Mouse (Mus musculus) E14TG2a.4 (cell line): ENCODE results near the gene Abtb1.

Experiments used
- H3K27me3 ChIP-seq: 2 replicates; pipeline ENCODE4 v1.6.1; 2014; ENCODE audit warnings: low read length, control low read depth; ENCODE audit not compliant: insufficient read depth
- H3K36me3 ChIP-seq: 2 replicates; pipeline ENCODE4 v1.6.1; 2014; ENCODE audit warnings: low read length, control low read depth; ENCODE audit not compliant: insufficient read depth
- H3K4me1 ChIP-seq: replicated peaks from 2 replicates; pipeline ENCODE4 v1.6.1; 2014; ENCODE audit warnings: low read depth, low read length, control low read depth
- H3K4me3 ChIP-seq: replicated peaks from 2 replicates; pipeline ENCODE4 v1.5.1; 2014; ENCODE audit warnings: mild to moderate bottlenecking, low read length
- H3K9me3 ChIP-seq: 2 replicates; pipeline ENCODE4 v1.6.1; 2014; ENCODE audit warnings: low read length, control low read depth
- CTCF ChIP-seq: conservative IDR thresholded peaks from 2 replicates; pipeline ENCODE4 v1.5.1; 2014; ENCODE audit warnings: low read length
- NANOG ChIP-seq: IDR thresholded peaks from 2 replicates; pipeline ENCODE4 v1.6.1; 2014; ENCODE audit warnings: borderline replicate concordance, low read length, mixed read lengths
- POU5F1 ChIP-seq: IDR thresholded peaks from 2 replicates; pipeline ENCODE4 v1.6.1; 2014; ENCODE audit warnings: low read length, borderline replicate concordance

The Abtb1 gene

DNA sequence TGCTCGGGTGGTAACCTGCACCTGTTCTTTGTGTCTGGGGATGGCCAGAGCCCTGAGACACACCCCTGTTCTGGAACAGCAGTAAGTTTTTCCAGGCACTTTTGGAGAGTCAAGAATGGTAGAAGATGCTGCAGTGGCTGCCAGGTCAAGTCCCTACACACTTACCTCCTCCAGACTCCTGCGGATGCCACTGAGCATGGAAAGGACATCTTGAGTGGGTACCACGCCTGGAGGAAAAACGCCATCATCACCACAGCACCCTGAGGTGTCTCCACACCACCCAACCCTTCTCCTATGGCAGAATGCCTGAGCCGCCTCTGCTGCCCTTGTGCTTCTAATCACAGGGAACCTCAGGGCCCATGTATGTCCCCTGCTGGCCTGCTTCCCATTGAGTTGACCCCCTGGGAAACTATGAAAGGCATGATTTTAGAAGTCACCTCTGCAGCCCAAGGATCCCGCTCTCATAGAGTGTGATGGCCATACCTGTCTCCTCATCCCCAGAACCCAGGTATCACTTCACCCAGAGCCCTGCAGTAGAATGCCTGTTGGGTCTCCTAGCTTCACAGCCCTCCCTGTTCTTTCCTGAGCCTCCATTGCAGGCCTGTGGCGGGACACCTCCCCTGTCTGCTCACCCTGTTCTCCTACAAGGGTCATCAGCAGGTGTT is 3.2 kb upstream of the Abtb1 start:
- Histone ChIP-seq H3K9me3 (no peaks in the 10 kb centered on the region), H3K27me3 (no peaks in the 10 kb centered on the region), H3K4me3 (no peak overlapping the region), H3K4me1 (peaks cover 57% of the 10 kb centered on the region), H3K36me3 (no peaks in the 10 kb centered on the region)
- no peak for TF ChIP-seq POU5F1
- no peak for TF ChIP-seq CTCF
- no peak for TF ChIP-seq NANOG

DNA sequence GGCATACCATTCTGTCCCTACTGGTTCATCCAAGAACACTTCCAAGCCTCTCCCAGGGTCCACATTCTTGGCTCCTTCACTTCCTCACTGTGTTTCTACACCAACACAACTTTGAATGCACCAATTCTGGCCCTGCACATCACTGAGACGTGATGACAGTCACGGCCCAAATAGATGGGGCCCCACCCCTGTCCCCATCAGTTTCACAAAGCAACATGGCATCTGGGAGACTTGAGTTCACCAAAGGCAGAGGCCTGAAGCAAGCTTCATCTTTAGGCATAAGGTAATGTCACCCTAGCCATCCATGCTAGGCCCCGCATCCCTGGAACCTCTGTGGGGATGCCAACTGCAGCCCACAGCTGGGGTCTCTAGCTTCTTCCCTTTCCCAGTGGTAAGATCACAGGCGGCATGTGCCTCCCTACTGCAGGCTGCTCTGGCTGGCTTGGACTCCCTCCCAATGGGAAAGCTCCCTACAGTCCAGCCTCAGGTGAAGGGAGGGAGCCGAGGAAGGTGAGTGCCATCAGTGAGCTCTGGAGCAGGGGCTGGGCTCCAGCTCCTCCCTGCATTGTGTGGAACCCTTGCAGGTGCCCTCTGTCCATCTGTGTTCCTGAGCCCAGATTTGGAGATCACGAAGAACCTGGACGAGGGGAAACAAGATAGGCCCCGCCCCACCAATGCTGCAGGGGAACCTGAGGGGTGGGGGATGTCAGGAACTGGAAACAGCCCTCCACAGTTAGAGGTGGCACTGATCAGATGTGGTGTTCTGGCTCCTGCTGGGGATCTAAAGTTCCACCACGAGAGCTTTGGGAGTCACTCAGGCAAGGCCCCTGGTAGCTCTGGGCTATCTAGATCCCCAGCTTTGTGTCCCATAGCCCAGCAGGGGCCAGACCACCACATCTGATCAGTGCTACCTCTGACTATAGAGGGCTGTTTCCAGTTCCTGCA is 2.3 kb upstream of the Abtb1 start:
- Histone ChIP-seq H3K4me1 (peaks cover 58% of the 10 kb centered on the region), H3K36me3 (peaks cover 3% of the 10 kb centered on the region), H3K4me3 (peak overlapping the region; percentile 98; the same call in 1 of the 2 replicates), H3K9me3 (no peaks in the 10 kb centered on the region), H3K27me3 (no peaks in the 10 kb centered on the region)
- TF ChIP-seq POU5F1 (no peak), CTCF (no peak), NANOG (no peak)

- peaks cover 60% of the 10 kb centered on the region for H3K4me1 ChIP-seq
- no peak for TF ChIP-seq CTCF
- TF ChIP-seq NANOG, result no peak
- TF ChIP-seq POU5F1, result no peak
- no peaks in the 10 kb centered on the region for H3K9me3 ChIP-seq
- H3K4me3 ChIP-seq, result peak overlapping the region; percentile 98
- H3K27me3 ChIP-seq, result no peaks in the 10 kb centered on the region
- H3K36me3 ChIP-seq, result peaks cover 11% of the 10 kb centered on the region
These were observed 1.5 kb upstream of the Abtb1 start for GRCm38 (mm10) chr6:88843241-88843640.

- TF ChIP-seq NANOG, result no peak
- TF ChIP-seq POU5F1, result no peak
- peaks cover 16% of the 10 kb centered on the region for H3K36me3 ChIP-seq
- H3K9me3 ChIP-seq, result no peaks in the 10 kb centered on the region
These were observed 957 bp upstream of the Abtb1 start for GRCm38 (mm10) chr6:88842731-88843151.

GRCm38 (mm10) chr6:88841514-88841780 is 337 bp downstream of the Abtb1 start:
- TF ChIP-seq CTCF, result no peak
- TF ChIP-seq NANOG, result no peak
- TF ChIP-seq POU5F1, result no peak
- H3K9me3 ChIP-seq, result no peaks in the 10 kb centered on the region
- H3K4me3 ChIP-seq, result peak overlapping the region; percentile 98
- peaks cover 64% of the 10 kb centered on the region for H3K4me1 ChIP-seq
- peaks cover 29% of the 10 kb centered on the region for H3K36me3 ChIP-seq
- H3K27me3 ChIP-seq, result no peaks in the 10 kb centered on the region

More at GRCm38 (mm10) chr6:88842731-88843151, 957 bp upstream of the Abtb1 start:
- no peaks in the 10 kb centered on the region for H3K27me3 ChIP-seq
- peaks cover 64% of the 10 kb centered on the region for H3K4me1 ChIP-seq
- H3K4me3 ChIP-seq, result peak overlapping the region; percentile 98

DNA sequence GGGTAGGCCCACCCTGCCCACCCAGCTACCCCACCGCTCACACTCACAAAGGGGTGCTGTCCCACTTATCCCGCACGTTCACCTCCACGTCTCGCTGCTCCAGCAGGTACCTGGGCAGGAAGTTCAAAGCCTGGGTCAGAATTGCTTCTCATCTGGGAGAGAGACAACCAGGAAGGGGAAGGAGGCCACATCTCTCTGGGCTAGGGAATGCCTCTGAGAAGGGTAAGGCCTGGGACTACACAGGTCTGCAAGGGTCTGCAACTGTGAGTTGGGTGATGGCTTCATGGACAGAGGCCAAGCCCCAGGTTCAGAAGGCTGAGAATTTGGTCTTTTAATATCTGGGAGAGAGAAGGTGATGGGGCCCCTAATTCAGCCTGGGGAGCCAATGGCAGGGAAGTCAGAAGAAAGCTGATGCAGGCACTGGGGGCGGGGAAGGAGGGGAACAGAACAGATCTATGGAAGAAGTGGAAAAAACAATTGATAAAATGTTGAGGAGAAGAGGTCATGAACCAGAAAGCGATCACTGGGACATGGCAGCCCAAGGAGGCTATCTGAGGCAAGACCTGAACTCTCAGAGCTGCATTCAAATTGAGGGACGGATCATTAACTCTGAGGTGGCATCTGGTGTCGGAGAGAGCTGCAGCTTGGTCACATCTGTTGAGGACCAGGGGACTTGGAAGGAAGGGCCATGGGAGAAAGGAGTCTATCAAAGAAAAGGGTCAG is 832 bp downstream of the Abtb1 start:
- Histone ChIP-seq H3K36me3 (peaks cover 34% of the 10 kb centered on the region), H3K4me3 (peak overlapping the region; percentile 98)
- no peak for TF ChIP-seq CTCF
- TF ChIP-seq NANOG, result no peak
- TF ChIP-seq POU5F1, result no peak

DNA sequence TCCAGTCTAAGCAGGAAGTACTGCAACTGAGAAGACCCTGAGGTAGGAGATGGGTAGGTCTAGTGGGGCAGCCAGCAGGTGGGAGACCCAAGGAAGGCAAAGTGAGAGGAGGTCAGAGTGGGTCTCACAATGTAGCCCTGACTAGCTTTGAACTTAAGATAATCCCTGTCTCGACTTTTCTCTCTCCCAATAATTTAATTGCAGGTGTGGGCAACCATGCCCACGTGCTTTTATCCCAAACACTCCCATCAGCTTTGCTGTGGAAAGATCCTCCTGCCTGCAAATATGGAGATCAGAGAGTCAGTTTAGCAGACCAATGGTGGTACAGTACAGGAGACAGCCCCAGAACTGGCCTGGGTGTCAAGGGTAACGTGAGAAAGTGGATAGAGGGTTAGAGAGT is 1.6 kb downstream of the Abtb1 start:
- Histone ChIP-seq H3K36me3 (peaks cover 41% of the 10 kb centered on the region), H3K9me3 (no peaks in the 10 kb centered on the region), H3K4me1 (peaks cover 73% of the 10 kb centered on the region), H3K4me3 (peak overlapping the region; percentile 98), H3K27me3 (no peaks in the 10 kb centered on the region)
- TF ChIP-seq CTCF, result no peak
- TF ChIP-seq POU5F1, result no peak
- no peak for TF ChIP-seq NANOG

More for the DNA sequence above, 832 bp downstream of the Abtb1 start:
- no peaks in the 10 kb centered on the region for H3K9me3 ChIP-seq
- H3K27me3 ChIP-seq, result no peaks in the 10 kb centered on the region
- H3K4me1 ChIP-seq, result peaks cover 69% of the 10 kb centered on the region

- peaks cover 73% of the 10 kb centered on the region for H3K4me1 ChIP-seq
- H3K9me3 ChIP-seq, result no peaks in the 10 kb centered on the region
- peaks cover 44% of the 10 kb centered on the region for H3K36me3 ChIP-seq
- no peak for TF ChIP-seq CTCF
- no peak for TF ChIP-seq POU5F1
- no peak for TF ChIP-seq NANOG
- H3K4me3 ChIP-seq, result peak overlapping the region; percentile 98
- no peaks in the 10 kb centered on the region for H3K27me3 ChIP-seq
These were observed 2.4 kb downstream of the Abtb1 start for GRCm38 (mm10) chr6:88839135-88839970.
